Mouse (Mus musculus): ENCODE results near the gene Pycr2. TPM values are rescaled to one million over a fixed set of nuclear protein-coding genes. Genes with fewer than 3 reads are reported as not detected.
"Not testable (repeated sequence)": the region's sequence is repeated elsewhere in the genome, so short reads cannot be mapped to it uniquely, and the experiment has no call there.

Pycr2 gene
- total and polyA plus RNA-seq, 3 experiments = 22.7 to 122 (median 23.2) TPM

GRCm38 (mm10) chr1:180888556-180889042, 15.5 kb upstream of the Pycr2 start:
- ATAC-seq (ENCODE audit: extremely low read depth, insufficient number of reproducible peaks, low FRiP score, poor library complexity, severe bottlenecking) (no peak), DNase-seq (ENCODE audit: low spot score) (no peak)
- no peaks in the 10 kb centered on the region for H3K36me3 ChIP-seq (replicated peaks)
- peaks cover 7% of the 10 kb centered on the region for H3K4me1 ChIP-seq (ENCODE audit: insufficient read depth, low read depth, low read length)
- peaks cover 72% of the 10 kb centered on the region for H3K27me3 ChIP-seq (ENCODE audit: insufficient read depth, low read length)
- no peaks in the 10 kb centered on the region for H3K9me3 ChIP-seq (replicated peaks)
- no peak overlapping the region for H3K4me3 ChIP-seq (ENCODE audit: low read depth, low read length)
- TF ChIP-seq TAL1 (conservative IDR thresholded peaks at IDR 0.05; ENCODE audit: low read depth, low read length) (no peak), CTCF (IDR thresholded peaks at IDR 0.05; ENCODE audit: low read depth, low read length) (no peak), POLR2AphosphoS5 (IDR thresholded peaks at IDR 0.05; ENCODE audit: insufficient replicate concordance, low read depth, low read length) (no peak), GATA2 (IDR thresholded peaks at IDR 0.05; ENCODE audit: borderline replicate concordance, low read depth, low read length) (no peak), GATA1 (IDR thresholded peaks at IDR 0.05; ENCODE audit: borderline replicate concordance, low read length) (no peak)

GRCm38 (mm10) chr1:180889172-180889571, 14.9 kb upstream of the Pycr2 start:
- TF ChIP-seq POLR2AphosphoS5 (IDR thresholded peaks at IDR 0.05; ENCODE audit: insufficient replicate concordance, low read depth, low read length) = no peak
- DNase-seq (ENCODE audit: low spot score) (no peak), ATAC-seq (ENCODE audit: extremely low read depth, insufficient number of reproducible peaks, low FRiP score, poor library complexity, severe bottlenecking) (no peak)
- Histone ChIP-seq H3K27me3 (ENCODE audit: insufficient read depth, low read length) (peaks cover 72% of the 10 kb centered on the region), H3K4me1 (ENCODE audit: insufficient read depth, low read depth, low read length) (peaks cover 7% of the 10 kb centered on the region), H3K9me3 (replicated peaks) (no peaks in the 10 kb centered on the region), H3K4me3 (ENCODE audit: low read depth, low read length) (no peak overlapping the region), H3K36me3 (replicated peaks) (no peaks in the 10 kb centered on the region)

- no peaks in the 10 kb centered on the region for H3K36me3 ChIP-seq (replicated peaks)
- H3K9me3 ChIP-seq (replicated peaks) = no peaks in the 10 kb centered on the region
- ATAC-seq (ENCODE audit: extremely low read depth, insufficient number of reproducible peaks, low FRiP score, poor library complexity, severe bottlenecking) (no peak; the same call in 1 of the 2 replicates), DNase-seq (ENCODE audit: low spot score) (no peak)
- no peak for TF ChIP-seq TAL1 (conservative IDR thresholded peaks at IDR 0.05; ENCODE audit: low read depth, low read length)
- no peak for TF ChIP-seq GATA2 (IDR thresholded peaks at IDR 0.05; ENCODE audit: borderline replicate concordance, low read depth, low read length)
- TF ChIP-seq POLR2AphosphoS5 (IDR thresholded peaks at IDR 0.05; ENCODE audit: insufficient replicate concordance, low read depth, low read length) = no peak
- TF ChIP-seq GATA1 (IDR thresholded peaks at IDR 0.05; ENCODE audit: borderline replicate concordance, low read length) = no peak
- TF ChIP-seq CTCF (IDR thresholded peaks at IDR 0.05; ENCODE audit: low read depth, low read length) = no peak
- peaks cover 73% of the 10 kb centered on the region for H3K27me3 ChIP-seq (ENCODE audit: insufficient read depth, low read length)
- peaks cover 7% of the 10 kb centered on the region for H3K4me1 ChIP-seq (ENCODE audit: insufficient read depth, low read depth, low read length)
- no peak overlapping the region for H3K4me3 ChIP-seq (ENCODE audit: low read depth, low read length)
Measured at GRCm38 (mm10) chr1:180889841-180890240, 14.3 kb upstream of the Pycr2 start.

GRCm38 (mm10) chr1:180892808-180893207, 11.3 kb upstream of the Pycr2 start, which contains the start of gene Lefty2:
TSS of gene Lefty2 (plus strand) at chr1:180893108.
- H3K27me3 ChIP-seq (ENCODE audit: insufficient read depth, low read length) = peaks cover 55% of the 10 kb centered on the region
- H3K4me1 ChIP-seq (ENCODE audit: insufficient read depth, low read depth, low read length) = peaks cover 3% of the 10 kb centered on the region; the same call in 1 of the 2 replicates
- H3K36me3 ChIP-seq (replicated peaks) = no peaks in the 10 kb centered on the region
- no peak within 1 kb of the TSS for H3K4me3 ChIP-seq (ENCODE audit: low read depth, low read length)
- TF ChIP-seq GATA2 (IDR thresholded peaks at IDR 0.05; ENCODE audit: borderline replicate concordance, low read depth, low read length) = no peak
- TF ChIP-seq TAL1 (conservative IDR thresholded peaks at IDR 0.05; ENCODE audit: low read depth, low read length) = no peak
- TF ChIP-seq POLR2AphosphoS5 (IDR thresholded peaks at IDR 0.05; ENCODE audit: insufficient replicate concordance, low read depth, low read length) = no peak
- no peak for TF ChIP-seq CTCF (IDR thresholded peaks at IDR 0.05; ENCODE audit: low read depth, low read length)
- TF ChIP-seq GATA1 (IDR thresholded peaks at IDR 0.05; ENCODE audit: borderline replicate concordance, low read length) = no peak
- ATAC-seq (ENCODE audit: extremely low read depth, insufficient number of reproducible peaks, low FRiP score, poor library complexity, severe bottlenecking) = no peak
- no peak for DNase-seq (ENCODE audit: low spot score)
- H3K9me3 ChIP-seq (replicated peaks) = no peaks in the 10 kb centered on the region

GRCm38 (mm10) chr1:180894088-180894987, 9.8 kb upstream of the Pycr2 start:
- not testable (repeated sequence) for H3K36me3 ChIP-seq (replicated peaks); H3K4me1 ChIP-seq (ENCODE audit: insufficient read depth, low read depth, low read length); H3K4me3 ChIP-seq (ENCODE audit: low read depth, low read length); H3K9me3 ChIP-seq (replicated peaks); DNase-seq (ENCODE audit: low spot score); ATAC-seq (ENCODE audit: extremely low read depth, insufficient number of reproducible peaks, low FRiP score, poor library complexity, severe bottlenecking)
- H3K27me3 ChIP-seq (ENCODE audit: insufficient read depth, low read length) = peaks cover 48% of the 10 kb centered on the region

- no peak for TF ChIP-seq GATA2 (IDR thresholded peaks at IDR 0.05; ENCODE audit: borderline replicate concordance, low read depth, low read length)
- 0 out of 2 replicates have a peak, but pooled peaks have one; percentile 17 for TF ChIP-seq CTCF (IDR thresholded peaks at IDR 0.05; ENCODE audit: low read depth, low read length)
- TF ChIP-seq GATA1 (IDR thresholded peaks at IDR 0.05; ENCODE audit: borderline replicate concordance, low read length) = no peak
- DNase-seq (ENCODE audit: low spot score) (peak; percentile 43), ATAC-seq (ENCODE audit: extremely low read depth, insufficient number of reproducible peaks, low FRiP score, poor library complexity, severe bottlenecking) (no peak)
- H3K4me1 ChIP-seq (ENCODE audit: insufficient read depth, low read depth, low read length) = peaks cover 35% of the 10 kb centered on the region
- peaks cover 9% of the 10 kb centered on the region for H3K36me3 ChIP-seq (replicated peaks)
- H3K9me3 ChIP-seq (replicated peaks) = no peaks in the 10 kb centered on the region
- H3K27me3 ChIP-seq (ENCODE audit: insufficient read depth, low read length) = peaks cover 15% of the 10 kb centered on the region
- no peak overlapping the region for H3K4me3 ChIP-seq (ENCODE audit: low read depth, low read length)
Measured at GRCm38 (mm10) chr1:180901107-180901506, 3.0 kb upstream of the Pycr2 start.

Data from G1E (cell line).